Mouse (Mus musculus) adrenal gland (tissue): ENCODE measurements at regions not wholly inside any gene's neighbourhood (a gene's known extent, or its start where the extent isn't known, plus 50 kb on each side); places are given as distances from the start of the nearest gene placed in this dataset.

ENCODE experiments used
- intact Hi-C: fragments of 180-260 bp; cut with DNase I; formaldehyde crosslinking; loops from one replicate; pipeline ENCODE4 v1.15.1; 2025

DNA sequence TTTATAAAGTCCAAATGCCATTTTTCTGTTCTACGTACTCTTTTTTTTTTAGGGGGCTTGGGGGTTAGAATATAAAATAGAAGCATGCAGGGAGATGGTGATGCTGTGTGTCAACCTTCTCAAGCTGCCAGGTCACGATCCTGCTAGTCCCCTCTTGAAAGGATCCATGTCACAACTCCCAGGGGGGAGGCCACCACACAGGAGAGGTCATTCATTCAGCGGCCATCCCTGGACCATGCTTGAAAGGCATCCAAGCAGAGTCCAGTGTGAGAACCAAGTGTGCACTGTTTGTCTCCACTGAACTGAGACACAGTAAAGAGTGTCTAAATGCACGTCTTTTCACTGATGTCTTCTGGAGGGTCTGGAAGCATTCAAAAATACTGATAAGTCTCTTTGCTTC lies 119.8 kb upstream of the N6amt1 start:
- intact Hi-C loops, result no loop called here

DNA sequence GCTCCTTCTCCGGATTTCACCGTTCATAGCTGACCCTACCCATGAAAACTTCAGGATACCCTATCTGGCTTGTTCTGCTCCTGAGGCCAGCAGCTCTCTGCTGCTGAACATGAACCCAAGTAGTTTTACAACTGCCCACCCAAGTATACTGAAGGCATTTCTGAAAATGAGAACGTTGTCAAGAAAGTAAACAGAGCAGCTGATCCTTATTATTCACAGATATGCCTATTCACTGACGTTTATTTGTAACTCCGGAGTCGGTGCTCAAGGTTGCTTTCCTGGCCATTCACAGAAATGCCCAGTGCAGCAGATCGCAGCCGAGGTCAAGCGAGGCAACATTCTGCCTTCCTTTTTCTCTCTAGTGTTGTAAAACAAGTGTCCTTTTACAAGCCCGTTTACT lies 128.4 kb upstream of the N6amt1 start:
- intact Hi-C loops, result no loop called here

DNA sequence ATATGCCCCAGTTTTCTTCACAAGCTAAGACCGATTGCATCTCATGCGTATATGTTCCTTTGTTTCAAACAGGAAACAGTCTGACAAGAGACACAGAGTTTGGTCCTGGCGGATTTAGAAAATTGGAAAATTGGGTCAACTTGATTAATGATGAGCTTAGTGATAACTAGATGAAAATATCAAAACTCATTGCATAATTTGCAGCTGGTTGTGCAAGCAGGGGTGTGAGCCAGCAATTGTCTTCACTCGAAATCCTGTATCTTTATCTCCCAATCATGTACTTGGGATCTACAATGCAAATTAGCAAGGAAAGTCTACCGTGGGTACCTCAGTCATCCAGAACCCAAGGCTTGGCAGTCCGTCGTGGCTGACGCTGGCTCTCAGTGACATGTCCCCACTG lies 128.9 kb upstream of the N6amt1 start:
- intact Hi-C loops, result no loop called here

DNA sequence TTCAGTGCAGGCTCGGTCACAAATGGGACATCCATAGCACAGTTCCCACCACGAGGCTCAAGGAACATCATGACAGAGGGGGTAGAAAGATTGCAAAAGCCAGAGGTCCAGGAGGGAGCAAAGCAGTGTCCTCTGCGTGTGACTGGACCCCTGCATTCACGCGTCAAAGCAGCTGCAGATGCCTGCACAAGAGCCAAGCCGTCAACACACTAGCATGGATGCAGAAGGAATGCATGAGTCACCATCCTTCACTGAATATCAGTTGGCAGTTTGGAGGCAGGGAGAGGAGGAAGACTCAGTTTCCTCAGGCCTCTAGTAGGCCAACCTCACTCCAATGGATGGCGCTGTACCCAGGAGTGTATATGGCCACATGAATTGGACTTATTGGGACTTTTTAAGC lies 130.0 kb upstream of the N6amt1 start:
- intact Hi-C loops, result no loop called here

DNA sequence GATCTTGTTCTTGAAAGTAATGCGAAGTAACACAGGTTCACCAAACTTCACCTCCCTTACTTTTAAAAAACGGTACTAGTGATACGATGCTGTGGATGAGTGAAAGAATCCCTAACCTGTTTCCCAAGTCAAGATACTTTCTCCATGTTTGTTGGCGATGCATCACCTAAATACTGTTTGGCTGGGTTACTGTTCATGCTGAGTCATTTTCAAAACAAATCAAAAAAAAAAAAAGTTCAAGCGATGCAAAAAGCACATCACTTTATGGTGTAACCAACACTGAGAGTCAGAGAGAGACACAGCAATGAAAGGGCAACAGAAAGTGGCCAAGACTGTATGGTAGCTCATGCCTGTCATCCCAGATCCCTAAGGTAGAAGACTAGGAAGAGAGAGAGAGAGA lies 133.4 kb upstream of the N6amt1 start:
- intact Hi-C loops, result no loop called here

DNA sequence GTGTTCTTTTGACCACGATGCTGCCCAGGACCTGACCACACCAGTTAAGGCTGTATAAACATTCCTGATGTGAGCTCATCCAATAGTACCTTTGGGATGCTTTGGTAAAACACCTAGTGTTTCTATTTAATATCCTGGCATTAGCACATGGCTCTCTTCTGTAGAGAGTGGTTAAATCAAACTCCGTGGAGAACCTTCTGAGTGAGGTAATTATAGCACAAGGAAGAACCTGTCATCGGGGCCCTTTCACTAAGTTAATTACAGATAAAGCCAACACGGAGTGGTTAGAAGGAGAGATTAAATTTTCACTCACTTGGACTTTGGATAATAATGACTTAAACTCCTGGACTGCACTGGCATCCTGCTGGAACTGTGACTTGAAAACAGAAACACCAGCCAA lies 133.8 kb upstream of the N6amt1 start:
- intact Hi-C loops, result no loop called here

DNA sequence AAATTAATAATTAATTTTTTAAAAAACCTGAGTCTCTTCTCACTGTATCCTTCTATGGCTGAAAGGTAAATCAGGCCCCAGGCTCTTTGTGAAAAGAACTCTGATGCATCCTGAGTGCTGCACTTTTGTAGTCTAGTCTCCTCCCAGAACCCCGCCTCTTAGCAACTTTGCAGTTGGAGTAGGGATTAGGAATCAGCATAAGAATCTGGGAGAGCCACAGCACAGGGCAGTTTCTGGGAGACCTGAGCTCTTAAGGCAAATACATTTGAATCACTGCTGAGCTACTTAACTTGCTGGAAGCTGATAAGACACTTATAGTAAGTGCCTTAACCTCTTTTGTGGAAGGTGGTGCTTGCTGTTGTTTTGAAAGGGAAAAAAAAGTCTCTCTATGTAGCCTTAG lies 146.1 kb upstream of the N6amt1 start:
- intact Hi-C loops, result no loop called here

- intact Hi-C loops, result no loop called here
Measured at GRCm38 (mm10) chr16:87190471-87190870, 163.5 kb upstream of the N6amt1 start.

GRCm38 (mm10) chr16:87188737-87189136 lies 165.2 kb upstream of the N6amt1 start:
- intact Hi-C loops, result no loop called here

DNA sequence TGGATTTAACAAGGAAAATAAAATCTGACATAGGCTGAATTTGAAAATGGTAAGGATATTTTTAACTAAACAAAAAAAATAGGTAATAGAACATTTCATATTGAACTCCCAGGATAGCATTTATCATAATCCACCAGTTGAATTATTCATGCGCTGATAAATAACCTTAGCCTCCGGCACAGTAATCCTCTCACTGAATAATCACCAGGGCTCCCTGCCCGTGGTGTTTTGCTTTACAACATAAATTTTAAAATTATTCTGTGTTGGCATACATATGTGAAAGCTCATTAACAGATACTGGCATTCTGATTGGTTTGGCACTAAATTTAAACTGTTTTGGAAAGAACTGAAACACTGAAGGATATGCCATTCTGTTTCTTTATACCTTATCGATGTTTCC lies 181.6 kb upstream of the N6amt1 start:
- intact Hi-C loops, result no loop called here

- intact Hi-C loops, result no loop called here
Measured at GRCm38 (mm10) chr16:87139301-87139700, 214.7 kb upstream of the N6amt1 start.

DNA sequence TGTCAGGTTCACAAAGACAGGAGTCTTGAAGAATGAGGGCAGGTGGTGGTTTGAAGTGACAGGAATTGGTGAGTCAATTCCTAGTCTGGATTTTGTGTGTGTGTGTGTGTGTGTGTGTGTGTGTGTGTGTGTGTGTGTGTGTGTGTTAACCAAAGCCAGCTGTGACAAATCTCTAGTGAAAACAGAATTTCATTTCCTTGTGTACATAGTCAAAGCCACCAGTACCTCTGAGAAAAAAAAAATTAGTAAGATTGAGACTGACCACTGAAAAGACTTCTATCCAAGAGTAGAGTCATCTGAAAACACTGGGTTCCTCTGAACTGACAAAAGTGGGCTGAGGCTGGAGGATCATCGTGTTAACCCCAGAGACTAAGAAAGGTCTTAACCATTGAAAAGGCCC lies 217.5 kb upstream of the N6amt1 start:
- intact Hi-C loops, result no loop called here

- intact Hi-C loops, result no loop called here
Measured at GRCm38 (mm10) chr16:87134452-87134851, 219.5 kb upstream of the N6amt1 start.

- intact Hi-C loops, result no loop called here
Measured at GRCm38 (mm10) chr16:87133874-87134273, 220.1 kb upstream of the N6amt1 start.

GRCm38 (mm10) chr16:87132082-87132481 lies 221.9 kb upstream of the N6amt1 start:
- intact Hi-C loops, result no loop called here

DNA sequence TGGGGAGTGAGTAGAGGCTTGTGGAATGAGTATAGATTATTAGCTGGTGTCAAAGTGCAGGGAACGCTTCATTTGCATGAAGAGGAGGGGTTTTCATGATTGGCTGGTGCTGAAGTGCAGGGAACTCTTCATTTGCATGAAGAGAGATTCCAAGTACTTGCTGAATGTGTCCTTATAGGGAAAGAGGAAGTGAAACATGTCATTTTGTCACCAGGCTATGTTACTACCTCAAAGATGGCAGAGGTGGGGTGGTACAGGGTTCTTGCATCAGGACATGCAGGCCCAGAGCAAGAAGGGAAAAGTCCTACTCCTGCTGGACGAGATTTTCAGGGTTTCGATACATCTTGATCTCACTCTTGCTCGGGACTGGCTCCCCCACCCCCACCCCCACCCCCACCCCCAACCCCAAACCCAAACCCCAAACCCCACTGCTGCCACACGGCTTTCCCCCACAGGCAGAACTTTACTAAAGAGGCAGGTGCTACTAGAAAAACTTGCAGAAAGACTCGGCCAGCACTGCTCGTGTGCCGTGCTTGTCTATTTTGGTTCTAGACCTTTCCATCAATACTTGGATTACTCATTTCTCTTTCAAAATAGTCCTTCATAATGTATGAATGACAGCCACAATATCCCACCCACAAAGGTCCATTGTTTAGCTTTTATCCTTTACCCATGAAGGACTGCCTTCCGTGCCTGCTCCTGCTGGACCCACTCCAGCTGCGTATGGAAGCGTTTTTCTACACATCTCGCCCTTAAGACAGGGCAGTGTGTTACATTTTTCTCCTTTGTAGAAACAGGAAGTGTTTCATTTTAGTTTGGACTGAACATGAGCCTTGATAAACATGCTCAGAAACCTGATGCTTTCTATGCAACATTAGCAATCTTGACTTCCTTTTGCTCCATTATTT lies 223.0 kb upstream of the N6amt1 start:
- intact Hi-C loops, result no loop called here

DNA sequence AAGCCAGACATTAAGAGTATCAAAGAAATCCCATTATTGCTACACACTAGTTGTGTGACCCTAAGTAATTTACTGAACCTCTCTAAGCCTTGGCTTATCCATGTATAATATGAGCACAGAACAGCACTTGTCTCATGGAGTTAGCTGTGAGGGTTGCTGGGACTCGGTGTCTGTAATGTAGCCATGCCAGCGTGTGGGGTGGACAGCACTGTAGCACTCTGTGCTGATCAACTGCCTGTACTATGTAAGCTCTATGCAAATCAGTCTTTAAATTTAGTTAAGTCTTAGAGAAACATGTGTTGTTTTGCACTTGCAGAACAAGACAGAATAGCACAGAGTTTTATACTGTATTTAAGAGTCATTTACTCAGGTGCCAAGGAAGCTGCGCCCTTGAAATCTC lies 225.0 kb upstream of the N6amt1 start:
- intact Hi-C loops, result no loop called here

DNA sequence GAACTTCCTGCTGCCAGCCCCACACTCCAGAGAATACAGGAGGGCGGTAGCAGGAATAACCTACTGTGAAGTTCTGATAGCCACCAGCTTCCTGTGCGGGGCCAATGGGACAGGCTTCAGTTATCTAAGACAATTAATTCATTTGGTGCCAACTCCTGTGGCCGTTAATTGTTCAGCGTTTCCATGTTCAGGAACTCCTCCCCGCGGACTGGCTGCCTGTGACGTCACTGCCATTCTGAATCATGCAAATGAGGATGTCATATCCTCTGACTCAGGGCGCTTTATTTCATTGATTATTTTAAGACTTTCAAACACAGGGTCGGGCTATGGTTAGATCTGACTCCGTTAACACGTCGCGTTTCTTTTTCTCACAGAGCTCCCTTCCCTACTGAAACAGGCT lies 225.8 kb upstream of the N6amt1 start:
- intact Hi-C loops, result no loop called here

GRCm38 (mm10) chr16:87124519-87124918 lies 229.5 kb upstream of the N6amt1 start:
- intact Hi-C loops, result no loop called here

- intact Hi-C loops, result no loop called here
Measured at GRCm38 (mm10) chr16:87103599-87103998, 250.4 kb upstream of the N6amt1 start.

GRCm38 (mm10) chr16:87102057-87102456 lies 251.9 kb upstream of the N6amt1 start:
- intact Hi-C loops, result no loop called here

DNA sequence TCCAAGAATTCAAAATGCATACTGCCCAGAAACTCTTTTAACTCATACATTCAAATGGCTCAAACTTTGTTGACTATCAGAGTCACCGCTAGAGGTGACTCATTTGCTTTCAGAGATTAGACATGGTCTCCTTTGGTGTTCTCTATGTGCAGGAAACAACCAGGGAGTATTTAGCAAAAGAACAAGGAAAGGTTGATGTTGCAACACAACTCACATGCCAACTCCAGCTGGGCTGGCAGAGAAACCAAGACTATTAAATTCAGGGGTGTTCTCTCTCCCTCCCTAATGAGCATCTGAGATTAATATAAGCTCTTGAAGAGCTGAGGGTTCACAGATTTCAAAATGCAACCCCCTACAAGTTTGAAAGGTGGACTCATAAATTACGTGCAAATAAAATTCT lies 262.0 kb upstream of the N6amt1 start:
- intact Hi-C loops, result no loop called here

DNA sequence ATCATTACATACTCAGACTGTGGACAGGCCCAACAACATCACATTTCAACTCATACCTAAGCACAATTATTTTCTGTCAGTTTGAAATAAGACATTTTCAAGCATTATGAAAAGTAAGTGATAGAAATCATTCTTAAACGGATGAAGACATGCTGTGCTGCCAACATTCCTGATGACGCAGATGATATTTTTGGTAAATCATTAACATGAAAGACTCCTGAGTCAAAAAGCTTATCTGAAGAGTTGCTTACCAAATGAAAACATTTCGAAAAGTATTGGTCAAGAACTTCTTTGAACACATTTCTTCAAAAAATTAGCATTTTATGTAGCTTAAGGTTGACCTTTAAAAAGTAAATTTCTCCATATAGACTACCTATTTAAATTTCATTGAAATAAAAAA lies 264.7 kb upstream of the N6amt1 start:
- intact Hi-C loops, result no loop called here
